Mouse (Mus musculus) thymus, adult 2 months (tissue): ENCODE measurements around the gene Mier3.

Source experiments
- CTCF ChIP-seq: fragments of 200-500 bp; IDR thresholded peaks from 2 replicates; pipeline ENCODE4 v1.5.1; 2012; ENCODE audit warnings: mild to moderate bottlenecking, control low read depth, low read length, moderate library complexity, borderline replicate concordance; ENCODE audit not compliant: control insufficient read depth, poor library complexity, insufficient read depth; ENCODE audit errors: extremely low read depth
- POLR2A ChIP-seq: fragments of 200-500 bp; IDR thresholded peaks from 2 replicates; pipeline ENCODE4 v1.6.1; 2012; ENCODE audit warnings: mild to moderate bottlenecking, low read length, control low read depth, moderate library complexity; ENCODE audit not compliant: control insufficient read depth, poor library complexity, insufficient read depth; ENCODE audit errors: extremely low read depth

GRCm38 (mm10) chr13:111668016-111668415 lies 12.8 kb upstream of the Mier3 start:
- TF ChIP-seq CTCF (no peak), POLR2A (no peak)
